Mouse (Mus musculus): ENCODE data around the gene Fam168a. TPM values are rescaled to one million over a fixed set of nuclear protein-coding genes. Genes with fewer than 3 reads are reported as not detected.

Fam168a gene
- polyA plus RNA-seq, 1 experiment from 2014 or later: 15.5 TPM

GRCm38 (mm10) chr7:100681132-100681531 is 25.3 kb upstream of the Fam168a start:
- 42% methylated on average over 5 of the region's 5 CpGs for WGBS
- Histone ChIP-seq H3K9me3 (ENCODE audit: control insufficient read depth, low read length) (no peaks in the 10 kb centered on the region), H3K27ac (replicated peaks) (no peak overlapping the region), H3K36me3 (ENCODE audit: control insufficient read depth, insufficient read depth, low read length) (no peaks in the 10 kb centered on the region), H3K4me2 (replicated peaks; ENCODE audit: low read depth) (no peak overlapping the region), H3K4me3 (ENCODE audit: low read depth, low read length) (no peak overlapping the region), H3K9ac (ENCODE audit: low read length) (no peak overlapping the region), H3K27me3 (ENCODE audit: control insufficient read depth, insufficient read depth, low read length) (no peaks in the 10 kb centered on the region), H3K4me1 (replicated peaks; ENCODE audit: control insufficient read depth, insufficient read depth) (no peaks in the 10 kb centered on the region)
- DNase-seq (ENCODE audit: low spot score) (no peak), ATAC-seq (ENCODE audit: low FRiP score, low TSS enrichment) (no peak)
- TF ChIP-seq CTCF (IDR thresholded peaks at IDR 0.05; ENCODE audit: low read depth) (no peak), EP300 (optimal IDR thresholded peaks at IDR 0.05) (no peak)

- no peak overlapping the region for H3K27ac ChIP-seq (replicated peaks)
- 71% methylated on average over 1 of the region's 1 CpGs for WGBS
- H3K36me3 ChIP-seq (ENCODE audit: control insufficient read depth, insufficient read depth, low read length): no peaks in the 10 kb centered on the region
- ATAC-seq (ENCODE audit: low FRiP score, low TSS enrichment): no peak
- H3K9ac ChIP-seq (ENCODE audit: low read length): no peak overlapping the region
- TF ChIP-seq CTCF (IDR thresholded peaks at IDR 0.05; ENCODE audit: low read depth): no peak
- no peak for TF ChIP-seq EP300 (optimal IDR thresholded peaks at IDR 0.05)
- no peaks in the 10 kb centered on the region for H3K9me3 ChIP-seq (ENCODE audit: control insufficient read depth, low read length)
- no peak overlapping the region for H3K4me2 ChIP-seq (replicated peaks; ENCODE audit: low read depth)
- no peaks in the 10 kb centered on the region for H3K27me3 ChIP-seq (ENCODE audit: control insufficient read depth, insufficient read depth, low read length)
- no peak for DNase-seq (ENCODE audit: low spot score)
- H3K4me1 ChIP-seq (replicated peaks; ENCODE audit: control insufficient read depth, insufficient read depth): no peaks in the 10 kb centered on the region
- no peak overlapping the region for H3K4me3 ChIP-seq (ENCODE audit: low read depth, low read length)
Measured at GRCm38 (mm10) chr7:100683241-100683640, 23.2 kb upstream of the Fam168a start.

GRCm38 (mm10) chr7:100684081-100684480 is 22.4 kb upstream of the Fam168a start:
- no peaks in the 10 kb centered on the region for H3K36me3 ChIP-seq (ENCODE audit: control insufficient read depth, insufficient read depth, low read length)
- ATAC-seq (ENCODE audit: low FRiP score, low TSS enrichment): no peak
- 68% methylated on average over 5 of the region's 5 CpGs for WGBS

GRCm38 (mm10) chr7:100684538-100684937 is 21.9 kb upstream of the Fam168a start:
- Histone ChIP-seq H3K9ac (ENCODE audit: low read length) (no peak overlapping the region), H3K36me3 (ENCODE audit: control insufficient read depth, insufficient read depth, low read length) (no peaks in the 10 kb centered on the region), H3K4me3 (ENCODE audit: low read depth, low read length) (no peak overlapping the region), H3K27me3 (ENCODE audit: control insufficient read depth, insufficient read depth, low read length) (no peaks in the 10 kb centered on the region), H3K27ac (replicated peaks) (no peak overlapping the region), H3K4me2 (replicated peaks; ENCODE audit: low read depth) (no peak overlapping the region), H3K9me3 (ENCODE audit: control insufficient read depth, low read length) (no peaks in the 10 kb centered on the region), H3K4me1 (replicated peaks; ENCODE audit: control insufficient read depth, insufficient read depth) (no peaks in the 10 kb centered on the region)
- ATAC-seq (ENCODE audit: low FRiP score, low TSS enrichment): no peak
- TF ChIP-seq CTCF (IDR thresholded peaks at IDR 0.05; ENCODE audit: low read depth) (peak; percentile 96), EP300 (optimal IDR thresholded peaks at IDR 0.05) (no peak)
- WGBS: 47% methylated on average over 7 of the region's 7 CpGs
- peak; percentile 48 for DNase-seq (ENCODE audit: low spot score)

More at GRCm38 (mm10) chr7:100684081-100684480, 22.4 kb upstream of the Fam168a start:
- Histone ChIP-seq H3K9ac (ENCODE audit: low read length) (no peak overlapping the region), H3K27me3 (ENCODE audit: control insufficient read depth, insufficient read depth, low read length) (no peaks in the 10 kb centered on the region), H3K4me3 (ENCODE audit: low read depth, low read length) (no peak overlapping the region), H3K4me2 (replicated peaks; ENCODE audit: low read depth) (no peak overlapping the region), H3K4me1 (replicated peaks; ENCODE audit: control insufficient read depth, insufficient read depth) (no peaks in the 10 kb centered on the region), H3K9me3 (ENCODE audit: control insufficient read depth, low read length) (no peaks in the 10 kb centered on the region), H3K27ac (replicated peaks) (no peak overlapping the region)
- no peak for DNase-seq (ENCODE audit: low spot score)
- no peak for TF ChIP-seq CTCF (IDR thresholded peaks at IDR 0.05; ENCODE audit: low read depth)
- no peak for TF ChIP-seq EP300 (optimal IDR thresholded peaks at IDR 0.05)

GRCm38 (mm10) chr7:100685061-100686030 is 21.1 kb upstream of the Fam168a start:
- WGBS: 38% methylated on average over 13 of the region's 13 CpGs
- no peak overlapping the region for H3K27ac ChIP-seq (replicated peaks)
- no peaks in the 10 kb centered on the region for H3K4me1 ChIP-seq (replicated peaks; ENCODE audit: control insufficient read depth, insufficient read depth)
- no peak overlapping the region for H3K4me3 ChIP-seq (ENCODE audit: low read depth, low read length)
- H3K9ac ChIP-seq (ENCODE audit: low read length): no peak overlapping the region
- no peaks in the 10 kb centered on the region for H3K9me3 ChIP-seq (ENCODE audit: control insufficient read depth, low read length)
- no peaks in the 10 kb centered on the region for H3K27me3 ChIP-seq (ENCODE audit: control insufficient read depth, insufficient read depth, low read length)
- ATAC-seq (ENCODE audit: low FRiP score, low TSS enrichment): peak; percentile 82
- DNase-seq (ENCODE audit: low spot score): peak; percentile 87
- peak; percentile 93 for TF ChIP-seq CTCF (IDR thresholded peaks at IDR 0.05; ENCODE audit: low read depth)
- no peak for TF ChIP-seq EP300 (optimal IDR thresholded peaks at IDR 0.05)
- no peaks in the 10 kb centered on the region for H3K36me3 ChIP-seq (ENCODE audit: control insufficient read depth, insufficient read depth, low read length)
- no peak overlapping the region for H3K4me2 ChIP-seq (replicated peaks; ENCODE audit: low read depth)

GRCm38 (mm10) chr7:100688471-100688870 is 18.0 kb upstream of the Fam168a start:
- TF ChIP-seq CTCF (IDR thresholded peaks at IDR 0.05; ENCODE audit: low read depth): no peak
- TF ChIP-seq EP300 (optimal IDR thresholded peaks at IDR 0.05): no peak
- no peak overlapping the region for H3K4me2 ChIP-seq (replicated peaks; ENCODE audit: low read depth)
- DNase-seq (ENCODE audit: low spot score): no peak
- no peaks in the 10 kb centered on the region for H3K36me3 ChIP-seq (ENCODE audit: control insufficient read depth, insufficient read depth, low read length)
- ATAC-seq (ENCODE audit: low FRiP score, low TSS enrichment): no peak
- H3K27me3 ChIP-seq (ENCODE audit: control insufficient read depth, insufficient read depth, low read length): no peaks in the 10 kb centered on the region
- 71% methylated on average over 7 of the region's 7 CpGs for WGBS
- H3K4me3 ChIP-seq (ENCODE audit: low read depth, low read length): no peak overlapping the region
- H3K9me3 ChIP-seq (ENCODE audit: control insufficient read depth, low read length): no peaks in the 10 kb centered on the region
- no peak overlapping the region for H3K27ac ChIP-seq (replicated peaks)
- no peak overlapping the region for H3K9ac ChIP-seq (ENCODE audit: low read length)
- no peaks in the 10 kb centered on the region for H3K4me1 ChIP-seq (replicated peaks; ENCODE audit: control insufficient read depth, insufficient read depth)
